Mouse (Mus musculus): ENCODE results near the gene Golph3.

Golph3 gene

DNA sequence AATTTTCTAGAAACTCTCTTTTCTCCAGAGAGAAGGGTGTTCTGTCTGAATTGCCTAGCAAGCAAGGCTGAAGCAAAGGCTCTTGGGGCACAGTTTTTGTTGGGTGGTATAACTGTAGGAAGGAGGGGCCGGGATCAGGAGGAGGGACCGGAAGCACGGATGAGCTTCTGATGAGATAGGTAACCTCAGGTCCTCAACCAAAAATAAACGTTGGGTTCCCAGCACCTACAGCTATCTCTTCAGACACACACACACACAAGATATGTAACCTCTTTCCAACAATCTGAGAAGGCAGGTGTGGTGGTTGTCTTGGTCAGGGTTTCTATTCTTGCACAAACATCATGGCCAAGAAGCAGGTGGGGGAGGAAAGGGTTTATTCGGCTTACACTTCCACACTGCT lies 4.0 kb upstream of the Golph3 start:
- in situ Hi-C loops (cut with MboI, MseI), result no loop called here

DNA sequence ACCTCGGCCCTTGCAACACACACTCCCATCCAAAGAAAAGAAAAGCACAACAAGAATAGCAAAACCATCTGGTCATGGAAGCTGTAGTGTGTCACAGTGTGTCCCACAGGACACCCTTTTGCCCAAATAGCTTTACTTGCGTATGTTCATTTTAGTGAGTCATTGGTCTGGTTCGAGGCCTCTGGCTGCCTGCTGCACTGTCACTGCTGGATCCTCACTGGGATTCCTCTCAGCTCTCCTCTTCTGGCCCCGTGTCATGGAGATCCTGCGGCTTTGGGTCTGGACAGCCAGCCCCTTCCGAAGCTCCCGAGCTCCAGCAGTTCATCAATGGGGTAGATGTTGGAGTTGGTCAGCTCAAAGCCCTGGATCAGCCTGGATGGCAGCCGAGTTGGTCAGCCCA lies 2.8 kb upstream of the Golph3 start:
- in situ Hi-C loops (cut with MboI, MseI), result no loop called here

DNA sequence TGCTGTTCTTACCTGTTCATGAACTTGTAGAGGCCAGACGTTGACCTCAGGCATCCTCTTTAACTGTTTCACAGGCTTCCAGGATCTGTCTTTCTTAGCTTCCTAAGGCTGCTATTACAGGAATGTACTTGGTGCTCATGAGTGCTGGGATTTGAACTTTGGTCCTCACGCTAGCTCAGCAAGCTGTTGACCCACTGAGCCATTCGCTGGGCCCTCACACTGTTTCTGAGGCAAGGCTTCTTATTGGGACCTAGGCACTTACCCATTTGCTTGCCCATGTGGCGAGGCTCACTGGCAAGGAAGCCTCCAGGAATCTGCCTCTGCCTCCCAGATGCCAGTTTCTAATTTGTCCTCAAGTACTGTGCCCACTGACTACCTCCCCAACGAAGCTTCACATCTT lies 1.4 kb upstream of the Golph3 start:
- in situ Hi-C loops (cut with MboI, MseI), result loop anchor here (10.0 kb wide), 1 partner anchor 115 kb away; the partner anchor contains the start of gene Mtmr12

DNA sequence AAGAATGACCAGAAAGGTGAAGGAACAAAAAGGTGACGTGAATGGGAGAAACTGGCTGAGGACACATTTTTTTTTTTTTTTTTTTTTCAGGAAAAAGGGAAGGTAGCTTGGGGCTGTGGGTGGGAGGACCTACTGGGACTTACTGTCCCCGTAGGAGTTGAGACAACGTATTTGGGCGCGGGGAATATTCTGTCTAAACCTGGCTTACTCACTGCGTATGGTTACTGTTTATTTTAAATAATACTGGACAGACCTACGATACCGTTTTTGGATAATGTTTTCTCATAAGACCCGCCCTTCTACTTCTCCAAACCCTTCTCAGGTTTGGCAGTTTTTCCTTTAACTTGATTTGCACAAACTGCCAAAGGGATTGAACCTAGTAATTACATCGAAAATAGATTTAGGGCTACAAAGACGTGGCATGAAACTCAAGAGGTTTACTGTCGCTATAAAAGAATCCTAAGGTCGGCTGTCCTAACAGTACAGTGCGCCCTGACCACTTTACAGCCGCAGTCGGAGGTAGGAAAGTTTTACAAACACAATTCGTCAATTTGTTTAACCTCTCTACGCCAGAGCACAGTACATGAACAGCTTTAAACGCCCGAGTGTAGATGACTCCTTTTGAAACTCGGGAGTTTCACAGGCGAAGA lies 684 bp upstream of the Golph3 start:
- in situ Hi-C loops (cut with MboI, MseI), result loop anchor here (10.0 kb wide), 1 partner anchor 116 kb away; the partner anchor contains the start of gene Mtmr12

DNA sequence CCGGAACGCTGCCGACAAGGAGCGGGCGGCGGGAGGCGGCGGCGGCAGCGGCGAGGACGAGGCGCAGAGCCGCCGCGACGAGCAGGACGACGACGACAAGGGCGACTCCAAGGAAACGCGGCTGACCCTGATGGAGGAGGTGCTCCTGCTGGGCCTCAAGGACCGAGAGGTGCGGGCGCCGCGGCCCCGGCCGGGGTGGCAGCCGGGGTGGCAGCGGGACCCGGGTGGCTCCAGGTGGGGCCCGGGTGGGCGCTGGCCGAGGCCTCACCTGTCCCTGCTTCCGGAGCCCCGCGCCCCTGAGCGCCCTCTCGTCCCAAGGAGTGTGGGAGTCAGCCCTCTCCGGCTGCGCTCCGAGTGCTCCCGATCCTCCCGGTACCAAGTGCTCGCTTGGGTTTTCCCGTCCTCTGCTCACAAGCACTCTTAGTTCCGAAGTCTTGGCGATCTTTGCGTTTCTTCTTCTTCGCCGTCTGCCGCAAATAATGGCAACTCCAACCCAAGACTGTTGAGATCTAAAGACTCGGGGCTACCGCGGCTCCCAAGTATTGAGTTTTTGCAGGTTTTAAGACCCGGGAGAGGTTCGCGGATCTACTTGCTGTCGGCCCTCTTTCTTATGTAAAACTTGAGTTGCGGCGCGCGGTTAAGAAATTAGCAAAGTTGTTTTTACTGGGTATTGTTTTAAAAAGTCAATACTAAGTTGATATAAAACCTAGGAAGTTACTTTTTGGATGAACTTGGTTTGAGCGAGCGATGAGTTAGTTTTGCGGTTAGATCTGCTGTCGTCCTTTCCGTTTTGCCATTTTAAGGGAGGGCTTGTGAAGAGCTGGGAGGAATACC lies 755 bp downstream of the Golph3 start, which contains the start of gene 1810049J17Rik:
Gene 1810049J17Rik (minus strand): TSS at position 112 of the 834 bp plus-strand sequence.
- in situ Hi-C loops (cut with MboI, MseI), result loop anchor here (10.0 kb wide), 1 partner anchor 117 kb away; the partner anchor contains the start of gene Mtmr12

DNA sequence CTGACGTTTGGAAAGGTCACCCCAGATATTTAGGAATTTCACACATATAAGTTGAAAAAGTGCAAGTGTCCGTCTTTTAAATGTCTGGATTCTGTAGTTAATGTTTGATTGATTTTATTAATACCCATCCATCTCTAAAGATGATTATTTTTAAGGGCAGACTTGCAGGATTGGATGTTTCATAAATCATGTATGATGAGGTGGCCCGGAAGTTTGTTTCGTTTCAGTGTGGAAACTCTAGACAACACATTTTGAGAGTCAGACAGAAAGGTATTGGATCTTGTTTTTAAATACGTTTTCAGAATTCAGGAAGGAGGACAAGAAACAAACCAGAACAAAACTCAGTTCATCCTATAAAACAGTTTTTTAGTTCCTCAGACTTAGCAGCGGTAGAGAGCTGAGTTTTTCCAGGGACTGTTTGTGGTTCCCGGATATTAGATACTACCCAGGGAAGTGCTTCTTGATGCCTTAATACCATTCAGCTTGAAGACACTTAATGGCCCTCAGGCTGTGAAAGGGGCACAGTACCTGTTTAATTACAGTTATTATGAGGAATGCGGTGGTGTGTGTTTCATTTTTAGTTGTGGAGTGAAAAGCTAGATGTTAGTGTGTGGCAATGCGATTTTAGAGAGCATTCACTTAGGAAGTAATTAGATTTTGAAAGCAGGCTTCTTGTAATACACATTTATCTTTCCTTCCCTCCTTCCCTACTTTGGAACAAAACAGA lies 1.6 kb downstream of the Golph3 start:
- in situ Hi-C loops (cut with MboI, MseI), result loop anchor here (10.0 kb wide), 1 partner anchor 118 kb away; the partner anchor contains the start of gene Mtmr12

DNA sequence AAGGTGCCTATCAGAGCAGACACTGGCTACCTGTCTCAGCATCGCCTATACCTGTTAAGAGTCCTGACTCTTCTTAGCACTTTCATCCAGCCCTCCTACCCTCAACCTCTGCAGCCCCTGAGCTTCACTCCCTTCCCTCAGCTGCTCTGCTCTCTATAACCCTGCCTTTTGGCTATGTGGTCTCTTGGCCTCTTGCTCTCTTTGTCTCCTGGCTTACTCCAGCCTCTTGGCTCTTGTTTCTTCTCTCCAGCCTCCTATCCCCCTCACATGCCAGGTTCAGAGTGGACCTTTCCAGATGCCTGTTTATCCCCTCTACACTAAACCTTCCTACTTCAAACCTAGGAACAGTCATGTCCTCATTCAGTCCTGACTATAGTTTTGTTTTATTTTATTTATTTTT lies 3.1 kb downstream of the Golph3 start:
- in situ Hi-C loops (cut with MboI, MseI), result loop anchor here (10.0 kb wide), 1 partner anchor 120 kb away; the partner anchor contains the start of gene Mtmr12

DNA sequence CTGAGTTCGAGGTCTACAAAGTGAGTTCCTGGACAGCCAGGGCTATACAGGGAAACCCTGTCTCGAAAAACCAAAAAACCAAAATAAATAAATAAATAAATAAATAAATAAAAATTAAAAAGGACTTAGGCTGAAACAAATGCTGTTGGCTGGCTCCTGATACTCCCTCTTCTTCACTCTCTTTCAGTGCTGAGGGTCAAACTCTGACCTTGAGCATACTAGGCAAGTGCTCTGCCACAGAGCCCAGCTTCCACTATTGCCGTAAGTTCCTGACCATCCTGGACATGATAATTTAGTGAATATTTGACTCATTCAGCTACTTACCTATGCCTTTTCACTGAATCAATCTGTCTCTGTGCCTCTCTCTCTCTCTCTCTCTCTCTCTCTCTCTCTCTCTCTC lies 9.1 kb downstream of the Golph3 start:
- in situ Hi-C loops (cut with MboI, MseI), result no loop called here

DNA sequence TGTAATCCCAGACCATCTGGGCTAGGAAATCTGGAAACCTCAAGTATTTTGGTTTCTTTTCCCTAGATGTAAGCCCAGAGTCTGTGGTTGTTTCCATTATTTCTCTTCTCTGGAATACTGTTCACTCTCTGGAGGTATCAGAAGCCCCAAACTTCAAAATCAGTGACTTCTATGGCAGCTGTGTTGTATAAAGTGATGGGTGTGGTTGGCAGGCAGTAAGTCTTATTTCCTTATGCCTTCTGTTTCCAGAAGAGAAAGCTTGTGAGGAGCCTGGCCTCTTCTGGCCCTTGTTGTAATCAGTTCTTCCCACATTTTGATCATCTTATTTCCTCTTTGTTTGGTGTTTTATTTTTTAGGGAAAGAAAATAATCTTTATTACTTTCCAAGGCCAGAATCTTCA lies 9.6 kb downstream of the Golph3 start:
- in situ Hi-C loops (cut with MboI, MseI), result no loop called here

DNA sequence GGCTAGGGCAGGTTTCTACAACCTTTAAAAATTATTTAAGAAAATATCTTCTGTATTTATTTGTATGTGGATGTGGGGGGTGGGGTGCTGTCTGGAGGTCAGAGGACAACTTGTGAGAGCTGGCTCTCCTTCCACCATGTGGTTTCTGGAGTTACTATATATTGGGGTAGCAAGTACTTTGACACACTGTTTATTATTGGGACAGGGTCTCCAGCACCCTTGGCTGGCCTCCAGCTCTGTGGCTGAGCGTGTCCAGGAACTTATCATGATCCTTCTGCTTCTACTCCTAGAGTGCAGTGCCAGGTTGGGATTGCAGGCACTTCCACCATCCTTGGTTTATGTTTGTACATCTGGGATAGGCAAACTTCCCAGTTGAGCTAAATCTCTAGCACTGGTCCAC lies 10.1 kb downstream of the Golph3 start:
- in situ Hi-C loops (cut with MboI, MseI), result no loop called here

DNA sequence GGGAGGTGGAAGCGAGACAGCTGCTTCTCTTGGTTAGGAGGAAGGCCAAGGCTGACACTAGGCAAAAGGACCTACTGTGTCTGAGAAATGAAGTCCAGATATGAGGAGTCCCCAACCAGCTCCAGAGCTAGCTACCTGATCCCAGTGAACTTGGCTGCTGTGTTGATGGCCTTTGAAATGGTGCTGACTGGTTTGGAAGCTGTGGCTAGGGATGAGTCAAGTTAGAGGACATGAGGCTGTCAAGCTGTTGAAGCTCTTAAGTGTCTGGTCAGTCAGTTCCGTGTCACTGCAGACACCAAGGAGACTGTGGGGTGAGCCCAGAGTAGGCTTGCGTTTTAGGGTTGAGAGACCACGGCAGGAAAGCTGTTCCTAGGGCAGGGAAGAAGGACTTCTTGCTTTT lies 13.1 kb downstream of the Golph3 start:
- in situ Hi-C loops (cut with MboI, MseI), result no loop called here

DNA sequence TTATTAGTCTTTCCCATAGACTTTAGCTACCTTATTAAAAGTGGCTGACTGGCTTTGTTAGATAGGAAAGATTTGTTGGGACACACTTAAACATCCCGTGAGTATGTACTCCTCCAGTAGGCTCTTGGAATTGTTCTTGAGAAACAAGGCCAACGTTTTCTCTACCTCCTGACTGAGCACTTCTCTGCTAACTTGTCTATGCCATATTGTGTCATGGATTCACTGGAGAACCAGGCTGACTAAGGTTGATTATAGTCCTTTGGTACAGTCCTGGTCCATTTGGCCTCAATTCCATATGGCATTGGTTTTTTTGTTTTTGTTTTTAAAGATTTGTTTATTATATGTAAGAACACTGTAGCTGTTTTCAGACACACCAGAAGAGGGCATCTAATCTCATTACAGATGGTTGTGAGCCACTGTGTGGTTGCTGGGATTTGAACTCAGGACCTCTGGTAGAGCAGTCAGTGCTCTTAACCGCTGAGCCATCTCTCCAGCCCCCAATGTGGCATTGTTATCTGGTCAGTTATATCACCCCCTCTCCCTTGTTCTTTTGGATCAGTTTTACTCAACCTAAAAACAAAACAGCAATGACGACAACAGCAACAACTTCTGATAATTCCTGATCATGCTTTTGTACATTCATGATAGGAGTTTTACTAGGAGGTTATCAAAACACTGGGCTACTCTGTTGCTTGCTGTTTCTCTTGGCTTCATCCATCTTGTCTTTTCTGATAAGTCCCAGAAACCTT lies 16.0 kb downstream of the Golph3 start:
- in situ Hi-C loops (cut with MboI, MseI), result no loop called here

DNA sequence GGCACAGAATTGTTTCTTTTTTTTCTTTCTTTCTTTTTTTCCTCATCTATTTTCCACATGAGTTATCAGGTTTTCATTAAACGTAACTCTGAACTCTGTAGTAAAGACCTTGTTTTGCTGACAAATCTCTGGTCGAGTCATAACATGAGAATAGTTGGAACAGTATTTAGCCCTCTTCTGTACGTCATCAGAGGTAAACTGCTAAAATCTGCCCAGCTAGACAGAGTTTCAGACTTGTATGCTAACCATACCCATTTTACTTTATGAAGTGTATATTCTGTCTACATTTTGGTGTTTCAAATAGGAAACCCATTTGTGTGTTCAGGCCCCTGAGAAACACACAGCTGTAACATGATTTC lies 16.5 kb downstream of the Golph3 start:
- in situ Hi-C loops (cut with MboI, MseI), result no loop called here

DNA sequence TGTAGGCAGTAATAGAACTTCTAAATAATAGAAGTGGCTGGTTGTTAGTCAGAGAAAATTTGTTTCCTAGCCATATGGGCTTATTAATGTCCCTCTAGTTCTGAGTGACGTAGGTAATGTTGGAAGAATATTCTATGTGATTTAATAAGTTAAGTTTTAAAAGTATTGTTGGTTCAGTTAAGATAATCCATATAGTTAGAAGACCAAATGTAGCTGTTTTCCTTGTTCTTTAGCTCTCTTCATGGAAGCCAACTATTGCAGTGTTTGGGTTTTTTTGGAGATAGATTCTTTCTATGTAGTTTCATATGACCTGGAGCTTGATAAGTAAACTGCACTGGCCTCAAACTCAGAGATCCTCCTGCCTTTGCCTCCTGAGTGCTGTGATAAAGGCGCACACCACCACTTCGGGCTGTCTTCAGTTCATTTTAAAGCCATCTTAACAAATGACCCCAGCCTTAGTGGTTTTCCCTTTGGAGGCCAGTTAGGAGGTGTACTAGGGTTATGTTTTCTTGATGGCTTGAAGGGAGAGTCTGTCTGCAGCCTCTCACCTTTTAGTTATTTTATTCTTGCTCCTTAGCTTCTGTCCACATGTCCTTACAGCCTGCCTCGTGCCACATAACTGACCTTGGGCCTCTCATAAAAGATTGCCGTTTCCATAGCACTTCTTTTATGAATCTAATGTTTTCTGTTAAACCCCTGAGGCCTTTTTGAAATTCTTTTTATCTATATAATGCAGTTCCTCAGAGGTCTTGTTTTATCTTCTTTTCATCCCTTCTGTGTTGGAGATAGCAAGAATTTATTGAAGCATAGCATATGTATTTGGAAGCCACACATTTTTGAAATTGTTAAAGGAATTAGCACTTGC lies 19.5 kb downstream of the Golph3 start:
- in situ Hi-C loops (cut with MboI, MseI), result no loop called here

DNA sequence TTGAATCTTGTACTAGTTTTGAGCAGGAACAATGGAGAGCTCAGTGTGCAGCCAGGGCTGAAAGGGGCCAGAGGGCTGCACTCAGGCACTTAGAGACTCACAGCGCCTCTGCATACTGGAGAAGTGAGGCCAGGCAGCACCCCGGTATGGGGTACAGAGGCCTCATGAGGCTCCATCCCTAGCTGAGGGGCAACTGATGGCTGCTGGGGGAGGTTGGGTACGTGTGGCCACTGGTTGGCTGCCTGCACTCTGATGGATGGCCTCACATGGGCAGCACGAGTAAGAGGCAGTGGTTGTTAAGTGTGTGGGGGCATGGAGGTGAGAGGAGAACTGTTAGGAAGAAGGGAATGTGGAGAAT lies 20.1 kb downstream of the Golph3 start:
- in situ Hi-C loops (cut with MboI, MseI), result no loop called here

DNA sequence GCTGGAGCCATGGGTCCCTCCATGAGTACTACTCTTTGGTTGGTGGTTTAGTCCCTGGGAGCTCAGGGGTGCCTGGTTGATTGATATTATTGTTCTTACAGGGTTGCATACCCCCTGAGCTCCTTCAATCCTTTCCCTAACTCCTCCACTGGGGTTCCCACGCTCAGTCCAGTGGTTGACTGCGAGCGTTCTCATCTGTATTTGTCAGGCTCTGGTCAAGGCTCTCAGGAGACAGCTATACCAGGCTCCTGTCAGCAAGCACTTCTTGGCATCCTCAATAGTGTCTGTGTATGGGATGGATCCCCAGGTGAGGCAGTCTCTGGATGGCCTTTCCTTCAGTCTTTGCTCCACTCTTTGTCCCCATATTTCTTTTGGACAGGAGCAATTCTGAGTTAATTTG lies 25.7 kb downstream of the Golph3 start:
- in situ Hi-C loops (cut with MboI, MseI), result no loop called here

DNA sequence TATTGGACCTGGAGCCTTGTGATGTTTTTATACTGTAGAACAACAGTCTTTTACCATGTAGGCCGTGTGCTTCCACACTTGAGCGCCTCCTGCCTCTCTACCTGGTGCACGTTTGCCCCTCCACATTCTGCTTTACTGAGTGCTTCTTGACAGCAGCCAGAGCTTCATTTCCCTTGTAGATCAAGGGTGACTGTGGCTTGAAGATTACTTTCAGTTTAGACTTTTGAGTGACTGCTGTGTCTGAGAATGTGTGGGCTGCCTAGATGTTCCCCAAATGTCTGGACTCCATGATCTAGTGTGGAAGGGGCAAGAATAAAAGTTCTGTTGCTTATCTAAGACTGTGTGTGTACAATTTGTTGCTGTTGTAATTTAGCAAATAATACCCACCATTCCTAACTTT lies 27.7 kb downstream of the Golph3 start:
- in situ Hi-C loops (cut with MboI, MseI), result no loop called here

DNA sequence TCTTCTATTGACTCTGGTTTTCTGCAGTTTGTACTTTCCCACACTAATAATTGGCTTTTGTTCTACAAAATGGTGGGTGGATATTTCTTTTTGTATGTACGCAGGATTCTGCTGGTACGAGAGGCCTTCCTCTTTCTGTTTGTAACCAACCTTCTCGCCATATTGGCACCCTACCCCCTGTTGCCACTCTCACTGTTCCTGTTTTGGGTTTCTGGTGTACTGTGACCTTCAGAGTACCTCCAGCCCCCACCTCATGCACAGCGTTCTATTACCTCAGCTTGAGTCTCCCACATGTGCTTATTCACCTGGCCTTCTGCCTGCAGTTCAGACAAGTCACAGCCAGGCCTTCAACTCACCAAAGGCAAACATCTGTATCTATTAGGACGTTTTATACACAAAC lies 28.6 kb downstream of the Golph3 start:
- in situ Hi-C loops (cut with MboI, MseI), result no loop called here

DNA sequence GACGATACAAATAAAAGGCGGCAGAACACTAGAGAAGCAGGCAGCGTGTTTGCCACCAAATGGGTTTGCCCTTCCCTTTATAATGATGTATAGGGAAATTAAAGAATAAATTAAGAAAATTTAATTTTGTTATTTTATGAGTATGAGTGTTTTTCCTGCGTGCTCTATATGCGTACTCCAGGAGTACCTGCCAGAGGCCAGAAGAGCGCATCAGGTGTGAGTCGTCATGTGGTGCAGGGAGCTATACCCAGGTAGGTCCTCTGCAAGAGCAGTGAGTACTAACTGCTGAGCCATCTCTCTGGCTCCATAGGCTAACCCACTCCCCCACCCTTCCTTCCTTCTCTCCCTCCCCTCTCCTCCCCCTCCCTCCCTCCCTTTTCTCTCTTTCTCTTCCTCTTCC lies 30.2 kb downstream of the Golph3 start:
- in situ Hi-C loops (cut with MboI, MseI), result no loop called here

DNA sequence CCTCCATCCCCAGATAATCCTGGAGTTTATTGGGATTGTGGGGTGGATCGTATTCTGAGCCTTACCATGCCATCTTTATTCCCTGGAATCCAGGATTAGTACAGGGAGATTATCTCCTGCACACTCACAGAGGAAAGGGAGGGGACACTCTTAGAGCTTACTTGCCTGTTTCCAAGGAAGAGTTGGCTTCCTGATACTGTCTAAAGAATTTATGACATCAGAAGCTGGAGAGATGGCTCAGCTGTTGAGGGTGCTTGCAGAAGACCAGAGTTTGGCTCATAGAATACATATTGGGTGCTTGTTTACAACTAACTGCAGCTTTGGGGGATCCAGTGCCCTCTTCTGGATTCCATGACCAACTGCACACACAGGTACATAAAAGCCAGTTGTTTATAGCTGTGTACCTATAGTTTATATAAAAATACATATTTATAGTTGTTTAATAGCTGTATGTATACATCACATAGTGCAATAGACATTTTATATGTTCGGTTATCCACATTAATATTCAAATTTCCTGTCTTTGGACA lies 33.1 kb downstream of the Golph3 start:
- in situ Hi-C loops (cut with MboI, MseI), result no loop called here

Data from regulatory T cell (primary cell).